Mouse (Mus musculus): Measurements from ENCODE around the gene Chst13.

The Chst13 gene

DNA sequence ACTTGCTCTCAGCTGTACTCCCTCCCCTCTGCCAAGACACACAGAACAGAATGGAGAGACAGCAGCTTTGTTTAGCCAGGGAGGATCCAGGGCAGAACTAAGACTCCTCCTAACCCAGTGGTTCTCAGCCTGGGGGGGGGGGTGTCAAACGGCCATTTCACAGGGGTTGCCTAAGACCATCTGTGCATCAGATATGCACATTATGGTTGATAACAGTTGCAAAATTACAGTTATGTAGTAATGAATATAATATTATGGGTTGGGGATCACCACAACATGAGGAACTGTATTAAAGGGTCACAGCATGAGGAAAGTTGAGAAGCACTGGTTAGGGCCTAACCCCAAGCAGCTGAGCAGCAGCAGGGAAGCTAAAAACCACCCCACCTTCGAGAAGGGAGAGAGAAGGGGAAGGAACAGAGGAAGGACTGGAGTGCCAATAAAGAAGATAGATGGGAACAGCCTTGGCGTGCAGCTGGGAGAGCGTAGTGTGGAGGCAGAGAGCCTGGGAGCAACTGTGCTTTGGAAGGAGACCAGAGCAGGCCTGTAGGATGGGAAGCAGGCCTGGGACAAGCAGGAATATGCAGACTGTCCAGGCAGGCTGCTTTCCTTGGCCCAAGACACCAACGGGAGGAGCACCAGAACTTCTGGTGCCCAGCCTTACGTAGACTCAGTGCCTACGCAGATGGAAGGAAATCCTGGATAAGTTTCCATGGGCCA, 5.4 kb downstream of the Chst13 start:
- DNase-seq (ENCODE audit: low spot score in 2 of 2): no peak

DNA sequence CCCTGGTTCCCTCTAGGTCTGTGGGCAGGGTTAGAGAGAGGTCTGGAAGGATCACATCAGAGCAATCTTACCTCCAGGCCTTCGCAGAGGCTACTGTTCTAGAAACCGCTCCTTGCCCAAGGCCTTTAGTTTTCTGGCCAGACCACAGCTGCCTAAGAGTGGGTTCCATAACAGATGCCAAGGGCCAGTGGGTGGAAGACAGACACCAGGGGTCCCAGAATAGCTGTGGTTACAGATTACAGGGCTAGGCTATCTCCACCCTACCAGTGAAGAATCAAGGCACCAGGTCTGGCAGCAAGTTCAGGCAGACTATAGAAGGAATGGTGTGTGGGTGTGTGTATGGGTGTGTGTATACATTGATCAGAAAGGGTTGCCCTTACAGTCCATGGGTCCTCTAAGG, 6.0 kb downstream of the Chst13 start:
- DNase-seq (ENCODE audit: low spot score in 2 of 2): no peak

DNA sequence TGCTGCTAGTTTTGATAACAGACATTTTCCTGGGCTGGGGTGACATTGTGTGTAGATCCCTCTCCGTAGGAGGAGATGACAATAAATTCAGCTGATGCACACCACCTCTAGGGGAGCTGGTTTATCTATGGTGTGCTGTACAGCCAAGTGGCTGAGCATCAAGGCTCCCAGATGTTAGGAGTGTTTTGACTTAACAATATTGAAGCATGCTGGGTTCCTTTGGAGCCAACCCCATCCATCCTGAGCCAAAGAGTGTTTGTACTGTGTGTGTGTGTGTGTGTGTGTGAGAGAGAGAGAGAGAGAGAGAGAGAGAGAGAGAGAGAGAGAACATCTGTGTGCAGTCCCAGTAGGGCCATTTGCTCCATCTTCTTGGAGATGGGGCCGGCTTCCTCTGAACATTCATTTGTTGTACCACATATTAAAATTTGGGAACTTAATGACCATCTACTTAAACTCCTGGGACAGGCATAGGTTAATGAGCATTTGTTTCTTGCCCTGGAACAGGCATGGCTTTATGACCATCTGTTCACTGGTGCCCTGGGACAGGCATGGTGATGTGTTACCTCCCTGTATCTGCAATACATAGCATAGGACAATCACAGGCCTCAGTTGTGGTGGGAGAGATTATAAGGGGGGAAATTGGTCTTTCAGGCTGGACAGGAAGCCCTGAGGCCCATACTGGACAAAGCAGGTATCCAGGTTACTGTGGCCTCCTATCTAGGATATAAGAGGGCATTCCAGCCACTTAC, 7.3 kb downstream of the Chst13 start:
- no peak for DNase-seq (ENCODE audit: low spot score in 2 of 2)

DNA sequence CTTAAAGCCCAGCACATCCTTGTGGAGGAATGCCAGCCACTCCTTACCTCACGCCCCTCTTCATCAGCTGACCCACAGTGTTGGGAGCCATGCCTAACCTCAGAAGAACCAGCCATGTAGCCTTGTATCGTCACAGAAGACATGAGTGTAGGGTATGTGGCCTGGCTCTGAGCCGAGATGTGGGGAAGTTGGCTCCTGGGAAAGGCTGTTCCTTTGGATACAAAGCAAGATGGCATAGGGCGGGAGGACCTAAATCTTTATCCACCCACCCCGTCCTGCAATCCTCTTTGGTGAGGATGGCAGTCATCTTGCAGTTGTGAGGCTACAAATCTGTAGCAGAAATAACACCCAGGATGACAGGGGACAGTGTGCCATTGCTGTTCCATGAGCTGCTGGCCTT, 9.0 kb downstream of the Chst13 start:
- no peak for DNase-seq (ENCODE audit: low spot score in 2 of 2)

DNA sequence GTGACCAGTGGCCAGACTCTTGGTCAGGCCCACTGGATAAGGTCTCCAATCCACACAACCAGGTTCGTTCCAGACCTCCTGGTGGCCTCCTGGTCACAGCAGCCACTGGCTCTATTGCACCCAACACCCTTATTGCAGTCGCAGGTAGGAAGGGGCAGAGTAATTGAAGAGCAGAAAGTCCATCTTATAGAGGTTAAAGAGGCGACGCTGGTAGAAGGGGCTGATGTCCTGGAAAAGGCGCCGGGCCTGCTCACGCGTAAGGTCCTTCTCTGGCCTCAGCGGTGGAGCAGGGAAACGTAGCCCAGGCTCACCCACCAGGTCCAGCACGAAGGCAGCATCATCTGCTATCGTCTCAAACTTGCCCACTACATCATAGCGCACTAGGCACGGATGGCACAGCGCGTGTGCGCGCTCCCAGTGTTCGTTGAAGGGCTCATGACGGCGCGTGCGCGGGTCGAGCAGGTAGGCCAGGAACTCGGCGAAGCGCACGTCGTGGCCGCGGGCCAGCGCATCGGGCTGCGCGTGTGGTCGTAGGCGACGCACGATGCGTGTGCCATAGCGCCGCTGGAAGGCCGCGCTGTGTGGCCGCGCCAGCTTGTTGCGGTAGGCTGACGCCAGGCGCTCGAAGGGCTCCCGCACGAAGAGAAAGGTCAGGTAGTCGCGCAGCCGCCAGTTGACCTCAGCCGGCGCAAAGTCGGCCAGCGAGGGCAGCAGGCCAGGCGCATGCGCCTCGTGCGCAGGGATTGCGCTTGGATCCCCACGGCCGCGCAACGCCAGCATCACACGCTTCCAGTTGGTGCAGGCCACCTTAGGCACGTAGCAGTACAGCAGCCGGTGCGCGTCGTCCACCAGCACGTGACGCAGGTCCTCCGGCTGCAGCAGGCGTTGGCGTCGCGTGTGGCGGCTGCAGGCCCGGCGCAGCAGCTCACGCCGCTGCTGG, 15.9 kb downstream of the Chst13 start:
- DNase-seq (ENCODE audit: low spot score in 2 of 2): no peak

DNA sequence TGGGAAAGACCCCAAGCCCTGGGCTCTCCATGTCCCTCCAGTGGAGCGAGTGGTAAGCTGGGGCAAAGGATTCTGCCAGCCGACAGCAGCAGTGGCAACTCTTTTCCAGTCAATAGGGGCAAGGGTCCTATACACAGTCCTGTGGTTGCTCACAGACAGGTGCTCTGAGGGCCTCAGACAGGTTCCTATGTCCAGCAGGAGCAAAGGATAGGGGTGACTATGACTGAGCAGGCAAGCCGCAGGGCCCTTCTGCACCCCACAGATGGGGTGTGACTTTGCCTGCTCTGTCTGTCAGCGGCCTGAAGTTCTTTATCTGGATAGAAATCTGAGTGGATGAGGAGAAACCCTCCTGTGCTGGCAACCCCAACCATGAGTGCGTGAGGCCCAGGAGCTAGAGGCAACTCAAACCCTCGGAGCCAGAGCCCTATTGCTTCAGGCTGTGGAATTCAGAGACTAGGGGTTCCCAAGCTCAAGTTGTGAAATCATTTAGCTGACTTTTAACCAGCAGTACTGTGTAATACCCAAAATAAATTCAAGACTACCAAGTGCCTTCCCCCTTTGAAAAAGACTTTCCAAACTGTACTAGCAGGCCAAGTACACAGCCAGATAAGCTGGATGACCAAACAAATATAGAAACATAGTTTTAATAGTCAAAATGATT, 18.5 kb downstream of the Chst13 start:
- DNase-seq (ENCODE audit: low spot score in 2 of 2): no peak

DNA sequence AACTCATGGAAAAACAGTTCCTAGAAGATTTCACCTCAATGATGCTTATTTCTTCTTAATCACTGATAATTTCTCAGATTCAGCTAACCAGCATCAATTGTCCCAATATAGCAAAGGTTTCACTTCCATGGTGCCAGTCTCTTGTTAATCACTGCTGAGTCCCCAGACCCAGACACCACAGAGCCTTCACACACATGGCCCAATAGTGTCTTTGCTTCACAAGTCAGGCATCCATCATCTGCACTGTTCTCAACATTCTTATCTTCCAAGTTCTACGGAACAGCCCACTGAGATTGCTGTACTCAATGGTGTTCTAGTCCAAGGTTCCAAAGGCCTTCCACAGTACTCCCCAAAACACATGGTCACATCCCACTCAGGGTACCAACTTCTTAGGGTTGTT, 24.1 kb downstream of the Chst13 start, which contains the start of gene BC048671:
TSS of gene BC048671 (plus strand) at position 301 of the 400 bp plus-strand sequence.
- DNase-seq (ENCODE audit: low spot score in 2 of 2): no peak

DNA sequence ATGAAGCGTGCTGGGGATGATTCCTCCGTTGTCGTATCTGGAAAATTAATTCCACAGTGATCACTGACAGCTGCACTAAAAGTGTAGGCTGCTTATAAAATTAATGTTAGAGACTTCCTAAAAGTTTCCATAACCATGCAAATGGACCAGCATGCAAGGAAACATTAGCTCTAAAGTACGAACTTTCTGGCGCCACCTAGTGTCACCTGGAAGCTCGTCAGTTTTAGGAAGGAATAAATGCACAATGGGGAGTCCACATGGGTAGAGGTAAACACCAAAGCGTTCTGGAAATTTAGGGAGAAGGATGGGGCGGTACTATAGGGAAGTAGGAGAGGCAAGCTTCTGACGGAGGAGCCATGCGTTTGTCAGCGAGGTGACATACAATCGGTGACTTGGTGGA, 36.7 kb downstream of the Chst13 start:
- no peak for DNase-seq (ENCODE audit: low spot score in 2 of 2)
